Mouse (Mus musculus) 416B (cell line): ENCODE measurements at regions not wholly inside any gene's neighbourhood (a gene's known extent, or its start where the extent isn't known, plus 50 kb on each side); places are given as distances from the start of the nearest gene placed in this dataset.

Experiments
- DNase-seq: peaks from one replicate; pipeline ENCODE4 v3.0.0; 2011; ENCODE audit warnings: low read depth

- no peak for DNase-seq
These were observed 187.4 kb downstream of the Gpd2 start for GRCm38 (mm10) chr2:57424879-57425278.

- DNase-seq = peak; percentile 13
These were observed 188.0 kb downstream of the Gpd2 start for GRCm38 (mm10) chr2:57425439-57425838.

- DNase-seq = no peak
These were observed 213.7 kb downstream of the Gpd2 start for GRCm38 (mm10) chr2:57450996-57451770.

- peak; percentile 9 for DNase-seq
These were observed 216.7 kb downstream of the Gpd2 start for GRCm38 (mm10) chr2:57453896-57454679.

GRCm38 (mm10) chr2:57459901-57460300 is 222.5 kb downstream of the Gpd2 start:
- no peak for DNase-seq

- peak; percentile 55 for DNase-seq
These were observed 236.4 kb downstream of the Gpd2 start for GRCm38 (mm10) chr2:57473873-57474272.

- peak; percentile 89 for DNase-seq
These were observed 254.7 kb downstream of the Gpd2 start for GRCm38 (mm10) chr2:57492116-57492515.

- DNase-seq = peak; percentile 14
These were observed 255.6 kb downstream of the Gpd2 start for GRCm38 (mm10) chr2:57492914-57493621.

GRCm38 (mm10) chr2:57496315-57496954 is 259.0 kb downstream of the Gpd2 start:
- DNase-seq = no peak

GRCm38 (mm10) chr2:57497933-57498332 is 260.5 kb downstream of the Gpd2 start:
- peak; percentile 41 for DNase-seq

- peak; percentile 63 for DNase-seq
These were observed 267.2 kb downstream of the Gpd2 start for GRCm38 (mm10) chr2:57504678-57505077.

GRCm38 (mm10) chr2:57522465-57522864 is 285.0 kb downstream of the Gpd2 start:
- no peak for DNase-seq

GRCm38 (mm10) chr2:57522983-57523382 is 285.5 kb downstream of the Gpd2 start:
- DNase-seq = no peak

- no peak for DNase-seq
These were observed 290.5 kb downstream of the Gpd2 start for GRCm38 (mm10) chr2:57527966-57528365.

- DNase-seq = no peak
These were observed 302.4 kb downstream of the Gpd2 start for GRCm38 (mm10) chr2:57539842-57540241.

GRCm38 (mm10) chr2:57565258-57565657 is 327.8 kb downstream of the Gpd2 start:
- DNase-seq = peak; percentile 56

- peak; percentile 84 for DNase-seq
These were observed 328.7 kb downstream of the Gpd2 start for GRCm38 (mm10) chr2:57566103-57566502.

GRCm38 (mm10) chr2:57567183-57567582 is 329.7 kb downstream of the Gpd2 start:
- DNase-seq = no peak

- peak; percentile 62 for DNase-seq
These were observed 349.6 kb downstream of the Gpd2 start for GRCm38 (mm10) chr2:57587065-57587464.

- DNase-seq = peak; percentile 26
These were observed 356.1 kb downstream of the Gpd2 start for GRCm38 (mm10) chr2:57593558-57593957.

- DNase-seq = no peak
These were observed 360.4 kb downstream of the Gpd2 start for GRCm38 (mm10) chr2:57597694-57598358.
